Mouse (Mus musculus) retina, adult 2 months (tissue): ENCODE results near the gene Acss1.

Experiments used
- DNase-seq: peaks from one replicate; pipeline ENCODE4 v3.0.0-alpha.2; 2012; ENCODE audit warnings: low read depth, low spot score

Acss1 gene

DNA sequence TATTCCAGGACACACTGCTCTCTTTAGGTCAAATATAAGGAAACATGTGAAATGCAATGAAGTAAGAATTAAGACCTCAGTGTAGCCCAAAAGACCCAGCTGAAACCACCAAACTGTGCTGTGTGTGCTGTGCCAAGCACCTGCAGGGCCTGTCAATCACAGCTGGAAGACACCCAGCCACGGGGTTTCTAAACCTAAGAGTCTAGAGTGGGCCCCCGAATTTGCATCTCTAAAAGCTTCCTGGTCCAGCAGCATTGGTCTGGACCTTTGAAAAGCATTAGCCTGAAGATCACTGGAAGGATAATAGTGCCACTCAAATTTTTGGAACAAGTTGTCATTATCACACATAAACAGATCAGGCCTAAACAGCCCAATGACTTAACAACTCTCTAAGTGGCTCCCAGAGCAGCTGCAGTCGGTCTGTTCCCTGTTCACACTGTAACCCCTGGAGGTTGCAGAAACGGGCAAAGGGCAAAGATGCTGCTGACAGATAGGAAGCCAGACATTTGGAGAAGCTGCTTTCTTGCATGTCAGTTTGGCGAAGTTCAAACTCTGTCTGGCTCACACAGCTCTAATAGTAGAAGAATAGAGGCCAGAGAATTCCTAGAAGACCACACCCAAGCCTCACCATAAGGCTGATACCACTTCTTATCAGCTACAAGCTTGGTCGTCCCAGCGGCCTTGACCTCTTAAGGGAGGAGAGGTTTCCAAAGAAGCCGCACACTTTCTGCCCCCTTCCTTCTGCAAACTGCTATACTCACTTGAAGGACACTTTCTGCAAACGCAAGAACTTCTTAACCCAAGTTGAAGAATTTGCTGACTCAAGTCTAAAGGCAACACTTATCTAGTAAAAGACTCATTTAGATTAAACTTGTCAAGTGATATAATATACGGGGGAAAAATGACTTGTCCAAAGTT is 2.5 kb downstream of the Acss1 start:
- DNase-seq: no peak

DNA sequence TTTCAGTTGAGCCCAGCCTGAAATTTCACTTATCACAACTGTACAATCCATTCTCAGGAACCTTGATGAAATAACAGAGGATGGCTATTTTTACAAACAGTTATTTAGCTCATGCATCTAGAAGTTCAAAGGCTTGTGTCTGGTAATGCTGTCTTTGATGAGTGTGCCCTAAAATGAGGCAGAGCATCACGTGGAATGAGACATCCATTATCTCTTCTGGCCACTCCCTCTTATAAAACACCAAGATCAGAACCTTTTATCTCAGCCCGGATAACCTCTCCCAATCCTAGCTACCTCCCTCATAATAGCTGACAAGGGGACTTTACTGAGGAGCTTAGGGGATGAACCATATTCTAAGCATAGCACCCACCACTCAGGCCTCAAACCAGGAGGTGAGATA is 3.3 kb downstream of the Acss1 start:
- DNase-seq: no peak

DNA sequence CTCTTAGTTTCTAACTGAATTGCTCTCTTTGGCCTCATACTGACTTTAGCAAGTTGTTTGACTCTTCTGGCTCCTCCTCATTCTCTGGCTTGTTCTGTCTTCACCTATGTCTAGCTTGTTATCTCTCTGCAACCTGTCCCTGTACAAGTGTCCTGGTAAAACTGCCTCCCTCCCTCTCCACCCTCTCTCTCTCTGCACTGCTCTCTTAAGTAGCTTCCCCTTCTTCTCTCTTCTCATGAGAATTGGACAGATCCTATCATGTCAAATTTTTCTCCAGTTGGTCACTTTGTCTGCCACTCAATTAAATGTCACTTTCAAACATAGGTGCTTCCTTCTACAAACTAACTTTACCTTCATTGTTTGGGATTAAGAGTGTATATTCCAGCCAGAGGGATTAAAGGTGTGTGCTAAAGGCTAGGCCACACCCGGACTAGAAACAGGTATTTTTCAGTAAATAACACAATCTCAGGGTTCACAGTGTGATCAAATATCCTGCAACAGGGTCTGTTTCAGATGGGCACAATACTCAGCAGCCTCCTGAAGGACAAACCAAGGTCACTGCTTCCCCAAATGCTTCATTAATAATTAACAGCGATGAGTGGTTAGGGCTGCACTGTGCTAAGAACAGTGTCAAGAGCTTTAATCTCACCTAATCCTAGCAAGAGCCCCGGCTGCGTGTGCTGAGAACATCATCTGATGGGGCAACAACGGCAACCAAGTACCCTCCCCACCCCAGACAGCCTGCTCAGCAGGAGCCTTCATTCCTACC is 4.0 kb downstream of the Acss1 start:
- no peak for DNase-seq

DNA sequence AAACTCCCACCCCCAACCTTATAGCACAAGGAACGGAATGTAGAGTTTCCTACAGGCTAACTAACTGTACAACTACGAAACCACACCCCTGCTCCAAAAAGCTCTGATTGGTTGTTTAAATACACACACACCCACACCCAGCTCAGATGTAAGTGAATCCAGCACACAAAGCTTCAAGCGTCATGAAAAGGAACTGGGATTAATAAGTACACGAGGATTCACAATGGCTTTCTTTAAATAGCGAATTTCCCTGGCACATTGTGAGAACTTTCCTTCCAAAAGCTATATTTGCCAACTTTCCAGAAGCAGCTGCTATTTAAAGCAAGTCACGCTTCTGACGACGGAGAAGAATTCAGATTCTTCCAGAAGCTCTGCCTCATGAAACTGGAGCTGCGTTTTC is 5.0 kb downstream of the Acss1 start:
- DNase-seq: no peak

DNA sequence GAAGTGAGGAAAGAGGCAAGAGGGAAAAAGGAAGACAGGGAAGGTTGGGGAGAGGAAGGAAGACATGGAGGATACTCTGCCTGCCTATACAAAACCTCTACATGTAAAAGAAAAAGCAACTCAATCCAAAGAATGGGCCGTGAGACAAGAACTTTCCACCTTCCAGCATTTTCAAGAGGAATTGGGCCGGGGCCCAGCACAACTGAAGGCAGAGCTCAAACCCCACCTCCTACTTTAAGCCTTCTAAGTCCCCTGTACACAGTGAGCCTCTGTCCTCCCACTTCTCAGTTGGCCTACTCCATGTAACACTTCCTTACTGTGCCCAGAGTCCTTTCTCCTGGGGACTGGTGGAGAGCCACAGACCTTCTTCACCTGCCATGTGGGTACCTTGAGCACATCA is 6.3 kb downstream of the Acss1 start:
- DNase-seq: no peak

DNA sequence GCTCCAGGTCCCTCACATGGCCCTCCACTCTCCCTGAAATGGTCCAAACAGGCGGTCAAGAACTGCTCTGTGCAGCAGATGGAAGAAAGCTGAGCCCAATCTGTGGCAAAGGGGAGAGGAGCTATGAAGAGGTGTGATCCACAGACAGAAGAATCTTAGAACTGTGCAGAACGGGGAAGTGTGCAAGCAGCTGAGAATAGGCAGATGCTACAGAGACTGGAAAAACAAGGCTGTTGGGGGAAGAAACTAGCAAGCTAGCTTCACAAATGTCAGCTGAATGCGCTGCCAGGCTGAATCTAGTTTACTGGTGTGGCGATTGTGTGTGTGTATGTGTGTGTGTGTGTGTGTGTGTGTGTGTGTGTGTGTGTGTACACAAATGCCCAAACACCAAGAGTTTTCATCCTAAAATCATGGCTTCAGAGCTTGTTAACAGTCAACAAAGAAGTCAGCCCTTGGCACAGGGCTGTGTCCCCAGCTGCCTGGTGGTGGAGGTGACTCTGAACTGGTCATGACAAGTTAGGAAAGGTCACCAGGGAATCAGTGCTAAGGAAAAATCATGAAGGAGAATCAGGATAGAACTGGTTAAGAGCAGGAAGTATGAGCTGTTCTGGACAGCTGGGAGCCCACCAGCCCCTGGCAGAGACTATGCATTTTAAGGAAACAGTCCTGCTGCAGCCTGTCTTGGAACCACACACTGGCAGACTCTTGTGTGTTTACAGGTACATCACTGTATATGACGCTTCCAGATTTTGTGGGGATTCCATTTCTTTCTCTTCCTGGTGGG is 7.4 kb downstream of the Acss1 start:
- no peak for DNase-seq

DNA sequence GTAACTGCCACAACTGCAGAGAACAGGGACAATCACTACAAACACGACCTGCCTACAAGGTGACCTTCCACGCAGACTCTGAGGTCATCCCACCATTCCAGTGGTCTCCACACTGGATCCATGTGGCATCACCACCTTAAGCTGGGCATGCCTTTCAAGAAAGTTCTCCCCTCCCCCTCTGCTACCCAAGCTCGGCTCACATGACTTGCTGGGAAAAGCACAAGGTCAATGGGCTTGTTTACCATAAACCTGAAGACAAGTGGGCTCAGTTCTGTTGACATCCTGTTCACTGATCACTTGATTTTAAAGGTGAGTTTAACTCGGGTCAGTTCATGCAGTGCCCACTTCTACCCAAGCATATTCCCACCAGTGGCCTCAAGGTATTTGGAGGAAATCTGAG is 8.3 kb downstream of the Acss1 start:
- DNase-seq: no peak

DNA sequence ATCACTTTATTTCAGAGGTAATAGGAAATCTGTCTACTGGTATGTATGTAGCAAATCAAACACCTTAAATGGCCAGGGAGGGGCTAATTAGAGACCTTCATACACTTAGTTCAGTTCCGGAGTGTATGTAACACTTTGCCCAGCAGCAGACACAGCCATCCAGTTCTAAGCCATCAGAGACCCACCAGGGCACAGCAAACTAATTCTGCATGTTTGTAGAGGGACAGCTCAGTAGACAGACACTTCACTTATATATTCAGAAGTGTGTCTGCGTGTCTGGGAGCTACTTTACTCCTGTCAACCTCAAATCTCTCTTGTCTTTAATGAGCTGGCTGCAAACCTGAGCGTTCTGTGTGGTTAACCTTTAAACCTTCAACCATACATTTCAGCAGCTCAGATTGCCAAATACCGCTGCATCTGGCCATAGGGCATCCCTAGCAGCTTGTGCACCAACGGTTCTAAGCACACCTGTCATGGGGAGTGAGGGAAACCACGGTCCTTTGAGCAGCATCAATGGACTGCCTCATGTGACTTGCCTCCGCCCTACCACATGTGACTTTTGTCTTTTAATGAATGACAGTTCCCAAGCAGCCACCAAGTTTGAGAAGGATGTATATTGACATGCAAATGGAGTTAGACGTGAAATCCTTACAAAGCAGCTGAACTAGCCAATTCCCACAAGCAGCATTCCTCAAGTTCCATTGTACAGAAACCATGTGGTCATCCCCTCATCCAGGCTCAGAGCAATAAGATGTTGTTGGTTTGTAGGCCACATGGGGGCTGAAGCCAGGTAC is 11.1 kb downstream of the Acss1 start:
- no peak for DNase-seq

DNA sequence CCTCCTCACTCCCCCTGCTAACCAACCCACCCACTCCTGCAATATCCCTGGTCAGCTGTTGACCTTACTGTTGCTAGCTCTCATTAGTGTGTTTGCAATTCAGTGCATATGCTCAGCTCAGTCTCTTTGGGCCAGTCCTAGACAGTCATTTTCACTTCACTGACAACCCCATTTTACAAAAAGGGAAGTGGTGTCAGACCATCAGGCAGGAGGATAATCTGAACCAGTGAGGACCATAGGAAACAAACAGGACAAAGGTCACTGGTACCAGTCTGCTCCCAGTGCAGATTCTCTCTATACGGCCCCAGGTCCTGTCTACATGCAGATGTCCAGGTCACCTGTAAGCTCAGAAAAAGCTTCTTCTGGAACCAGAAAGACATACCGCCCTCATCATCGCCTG is 12.2 kb downstream of the Acss1 start:
- DNase-seq: no peak

DNA sequence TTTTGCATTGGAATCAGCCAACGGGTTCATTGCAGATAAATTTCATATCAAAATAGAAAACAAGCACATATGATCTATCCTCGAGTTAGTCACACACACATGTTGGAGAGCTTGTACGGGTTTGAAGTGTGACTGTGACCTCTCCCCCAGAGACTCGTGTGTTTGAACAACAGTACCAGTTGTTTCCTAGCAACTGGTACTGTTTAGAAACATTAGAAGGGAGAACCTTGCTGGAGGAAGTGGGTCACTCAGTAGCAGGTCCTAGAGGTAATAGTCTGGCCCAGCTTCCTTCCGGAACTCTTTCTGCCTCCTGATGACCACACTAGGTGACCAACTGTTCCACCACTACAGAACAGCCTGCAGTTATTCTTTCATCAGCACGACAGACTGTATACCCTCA is 13.0 kb downstream of the Acss1 start:
- DNase-seq: no peak

DNA sequence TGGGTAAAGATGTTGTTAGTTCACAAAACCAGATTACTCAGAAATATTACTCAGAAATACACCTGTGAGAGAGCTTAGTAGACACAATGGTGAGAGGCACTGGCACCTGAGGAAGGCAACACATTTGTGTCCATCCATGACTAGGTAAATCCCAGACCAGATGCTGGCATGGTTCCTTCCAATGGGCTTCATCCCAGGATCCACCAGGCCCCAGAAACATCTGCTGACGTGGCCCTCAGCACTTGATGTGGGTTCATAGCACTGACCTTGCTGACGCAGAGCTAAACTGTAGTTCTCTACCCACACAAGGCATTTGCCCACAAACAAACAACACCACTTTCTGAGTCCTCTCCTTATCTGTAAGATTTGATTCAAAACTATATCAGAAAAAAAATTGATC is 13.5 kb downstream of the Acss1 start:
- no peak for DNase-seq

DNA sequence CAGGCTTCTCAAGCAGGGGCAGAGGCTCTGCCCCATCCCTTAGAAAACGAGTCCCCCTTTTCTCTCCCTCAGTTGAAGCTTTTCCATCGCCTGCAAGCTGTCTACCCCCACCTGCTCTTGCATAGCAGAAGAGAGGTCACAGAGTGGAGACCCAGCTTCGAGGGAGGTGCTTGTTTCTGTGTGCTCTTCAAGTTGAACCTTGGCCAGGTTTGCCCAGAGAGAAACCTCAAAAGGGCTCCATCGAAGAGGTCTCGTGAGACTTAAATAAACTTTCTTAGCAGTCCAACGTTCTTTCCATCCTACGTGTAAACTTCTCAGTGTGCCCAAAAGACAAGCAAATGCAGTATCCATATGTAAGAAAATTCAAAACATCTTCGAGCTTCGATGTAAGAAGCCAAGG is 16.9 kb downstream of the Acss1 start:
- DNase-seq: no peak

DNA sequence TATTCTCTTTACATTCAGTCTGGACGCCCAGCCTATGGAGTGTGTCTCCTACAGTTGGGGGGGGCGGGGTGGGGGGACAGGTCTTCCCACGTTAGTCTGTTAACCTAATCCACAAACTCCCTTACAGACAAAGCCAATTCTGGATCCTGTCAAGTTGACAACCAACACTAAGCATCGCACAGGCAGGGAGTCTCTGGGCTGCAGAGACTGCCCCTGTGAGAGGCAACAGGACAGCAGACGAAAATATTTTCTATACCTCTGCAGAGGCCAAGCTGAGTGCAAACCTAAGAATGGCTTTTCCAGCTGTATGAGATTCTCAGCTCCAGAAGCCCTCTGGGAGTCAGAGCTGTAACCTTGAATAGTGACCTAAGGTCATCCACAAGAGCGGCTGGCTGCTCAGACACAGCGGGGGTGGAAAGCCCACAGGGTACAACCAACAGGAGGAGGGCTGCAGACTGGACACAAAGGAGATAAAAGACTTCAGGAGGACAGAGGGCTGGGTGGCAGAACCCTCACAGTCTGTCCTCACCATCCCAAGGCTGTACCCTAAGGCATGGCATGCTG is 17.7 kb downstream of the Acss1 start:
- DNase-seq: no peak

DNA sequence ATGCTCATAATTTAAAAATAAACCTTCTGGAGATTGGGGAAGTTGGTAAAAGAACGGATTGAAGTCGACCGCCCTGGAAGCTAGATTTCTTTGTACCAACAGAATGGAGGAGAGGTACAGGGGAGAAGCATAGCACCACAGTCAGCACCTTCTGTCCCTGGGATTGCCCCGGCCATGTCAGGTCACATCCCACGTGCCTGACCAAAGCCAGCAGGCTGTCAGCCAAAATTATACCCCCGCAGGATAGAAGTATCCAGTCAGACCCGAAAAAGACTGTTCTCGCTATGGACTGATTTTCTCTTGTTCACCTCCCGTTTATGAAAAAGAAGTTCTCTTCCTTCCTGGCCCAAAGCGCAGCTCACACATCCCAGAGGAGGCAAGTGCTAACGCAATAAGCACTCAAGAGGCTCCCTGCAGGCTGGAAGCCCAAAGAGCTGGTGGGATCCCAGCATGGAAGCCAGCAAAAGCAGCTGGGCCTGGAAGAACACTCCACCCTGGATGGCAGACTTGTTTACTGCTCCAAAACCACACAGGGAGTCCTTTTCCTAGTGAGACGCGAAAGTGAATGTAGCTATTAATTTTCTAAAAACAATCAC is 19.9 kb downstream of the Acss1 start:
- no peak for DNase-seq

DNA sequence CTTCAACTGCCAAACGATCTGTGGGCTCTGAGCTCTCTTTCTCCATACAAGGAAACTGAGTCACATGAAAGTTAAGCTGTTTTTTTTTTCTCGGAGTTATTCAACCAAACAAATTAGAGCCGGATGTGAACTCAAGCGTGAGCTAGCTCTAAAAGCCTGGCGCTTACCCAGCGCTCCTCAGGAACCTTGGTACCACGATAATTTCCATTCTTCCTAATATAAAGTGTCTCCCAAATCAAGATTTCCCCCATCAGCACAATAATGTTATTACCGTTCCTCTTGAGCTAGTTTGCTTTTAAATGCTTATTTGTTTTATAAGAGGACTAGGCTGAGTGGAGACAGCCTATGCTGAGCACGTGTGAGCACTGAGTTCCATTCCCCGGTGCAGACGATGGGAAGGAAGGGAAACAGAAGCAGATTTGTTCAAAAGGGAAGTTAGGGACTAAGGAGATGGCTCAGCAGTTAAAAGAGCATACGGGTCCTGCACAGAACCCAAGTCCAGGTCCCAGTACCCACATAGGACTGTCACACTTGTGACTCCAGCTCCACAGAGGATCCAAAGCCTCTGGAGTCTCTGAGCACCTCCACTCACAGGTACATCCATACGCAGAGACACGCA is 20.5 kb downstream of the Acss1 start:
- DNase-seq: no peak

DNA sequence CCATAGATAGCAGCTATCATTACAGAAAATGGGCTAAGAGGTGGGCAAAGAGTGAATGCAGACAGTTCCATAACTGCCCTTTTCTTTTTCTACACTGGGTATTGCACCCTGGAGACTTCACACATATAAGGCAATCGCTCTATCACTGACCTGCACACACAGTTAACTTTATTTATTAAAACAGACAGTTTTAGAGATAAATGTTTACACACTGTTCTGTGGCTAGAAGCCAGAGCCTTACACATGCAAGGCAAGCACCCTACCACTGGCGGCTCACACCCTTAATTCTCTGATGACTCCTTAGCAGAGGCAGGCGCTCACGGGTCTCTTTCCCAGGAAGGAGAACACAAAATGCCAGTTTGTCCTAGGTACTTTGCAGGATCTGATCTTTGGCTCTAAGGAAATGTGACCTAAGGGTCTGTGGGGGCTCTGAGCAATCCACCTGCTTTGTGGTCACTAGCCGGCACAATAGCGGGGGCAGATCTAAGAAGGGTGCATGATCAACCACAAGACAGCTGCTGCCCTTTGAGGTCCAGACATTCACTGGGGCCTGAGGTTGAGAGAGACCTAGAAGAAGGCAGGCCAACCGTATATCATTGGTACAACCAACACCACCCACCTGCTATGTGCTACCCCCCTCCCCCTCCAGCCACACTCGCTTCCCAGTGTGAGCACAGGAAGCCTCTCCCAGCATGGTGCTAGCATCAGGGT is 21.7 kb downstream of the Acss1 start:
- no peak for DNase-seq

DNA sequence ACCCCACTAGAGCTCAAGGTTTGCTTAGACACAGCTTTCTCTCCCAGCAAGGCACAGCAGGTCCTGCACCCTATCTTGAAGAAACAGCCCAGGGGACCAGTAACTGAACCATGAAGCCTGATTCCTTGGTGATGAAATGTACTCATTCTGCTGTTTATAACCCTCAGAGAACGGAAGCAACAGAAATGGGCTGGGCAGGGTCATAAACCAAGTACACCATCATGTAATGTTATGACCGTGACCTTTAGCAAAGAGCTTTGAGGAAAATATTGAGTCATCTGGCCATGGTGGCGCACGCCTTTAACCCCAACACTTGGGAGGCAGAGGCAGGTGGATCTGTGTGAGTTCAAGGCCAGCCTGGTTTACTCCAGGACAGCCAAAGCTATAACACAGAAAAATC is 23.1 kb downstream of the Acss1 start:
- no peak for DNase-seq

DNA sequence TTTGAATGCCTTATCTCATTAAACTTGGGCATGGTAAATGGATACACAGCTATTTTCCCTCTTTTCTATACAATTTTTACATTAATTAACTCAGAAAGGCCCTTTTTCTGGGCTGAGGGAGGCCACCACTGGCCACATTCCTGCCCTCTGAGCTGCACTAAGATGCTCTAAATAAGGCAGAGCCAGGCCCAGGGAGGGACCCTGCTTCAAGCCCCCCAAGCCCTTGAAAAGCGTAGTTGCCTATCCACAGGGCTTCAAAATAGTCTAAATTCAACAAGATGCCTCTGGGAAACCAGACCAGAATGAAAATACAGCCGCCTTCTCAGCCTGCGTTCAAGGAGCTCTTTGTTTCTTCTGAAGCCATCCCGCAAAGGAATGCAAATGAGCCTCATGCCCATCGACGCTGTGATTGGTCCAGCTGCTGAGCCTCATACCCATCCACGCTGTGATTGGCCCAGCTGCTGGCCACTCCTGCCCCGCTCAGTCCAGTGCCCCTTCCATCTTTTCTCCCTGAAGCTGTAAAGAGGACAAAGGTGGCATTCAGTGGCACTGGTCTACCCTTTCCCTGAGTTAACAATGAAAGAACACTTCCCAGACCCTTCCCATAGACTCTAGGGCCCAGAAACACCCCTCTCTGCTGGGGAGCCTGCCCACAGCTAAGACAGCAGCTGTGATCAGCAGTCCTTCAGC is 24.4 kb downstream of the Acss1 start:
- no peak for DNase-seq

DNA sequence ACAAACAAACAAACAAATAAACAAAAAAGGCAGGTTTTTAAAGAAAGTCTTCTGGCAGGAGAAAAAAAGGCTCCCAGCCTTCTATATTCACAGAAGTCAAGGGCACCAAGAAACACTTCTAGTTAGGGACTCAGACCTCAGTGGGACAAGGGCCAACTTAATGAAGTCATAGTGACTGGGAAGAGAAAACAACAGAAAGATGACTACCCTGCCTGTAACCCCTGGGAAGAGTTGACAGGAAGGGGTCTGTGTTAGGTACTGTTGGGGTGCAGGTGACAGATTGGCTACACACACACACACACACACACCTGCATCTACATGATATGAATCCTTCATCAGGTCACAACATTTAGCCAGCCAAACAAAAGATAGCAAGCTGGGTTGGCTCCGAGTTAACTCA is 25.1 kb downstream of the Acss1 start:
- no peak for DNase-seq
